Mouse (Mus musculus) left cerebral cortex, postnatal 10 days (tissue): ENCODE measurements at regions not wholly inside any gene's neighbourhood (a gene's known extent, or its start where the extent isn't known, plus 50 kb on each side); places are given as distances from the start of the nearest gene placed in this dataset. TPM values are rescaled to one million over a fixed set of nuclear protein-coding genes. Genes with fewer than 3 reads are reported as not detected.
A peak's percentile ranks its signal among the peaks of the same experiment; 100 is the strongest.

Experiments
- DNase-seq, 2 experiments: peaks; one replicate each; pipeline ENCODE4 v3.0.0; 2021 to 2022; ENCODE audit warnings: low spot score in 2 of 2, mixed read lengths in 1 of 2; ENCODE audit errors: extremely low spot score in 1 of 2
- intact Hi-C: fragments of 180-260 bp; cut with DNase I; formaldehyde crosslinking; loops from one replicate; pipeline ENCODE4 v1.15.1; 2025
- microRNA-seq: library from miRNA; unstranded; fragments of <30 nt; microRNA quantifications from one replicate; pipeline ENCODE4 v1.2.0, GENCODE M21; 2022

- intact Hi-C loops: no loop called here
- no peak for DNase-seq
Observed at GRCm38 (mm10) chr17:45194786-45195281, 238.7 kb downstream of the Cdc5l start.

- intact Hi-C loops: no loop called here
- DNase-seq: peak in 1 of 2 experiments; percentile 13
Observed at GRCm38 (mm10) chr17:45193456-45194025, 240.0 kb downstream of the Cdc5l start.

DNA sequence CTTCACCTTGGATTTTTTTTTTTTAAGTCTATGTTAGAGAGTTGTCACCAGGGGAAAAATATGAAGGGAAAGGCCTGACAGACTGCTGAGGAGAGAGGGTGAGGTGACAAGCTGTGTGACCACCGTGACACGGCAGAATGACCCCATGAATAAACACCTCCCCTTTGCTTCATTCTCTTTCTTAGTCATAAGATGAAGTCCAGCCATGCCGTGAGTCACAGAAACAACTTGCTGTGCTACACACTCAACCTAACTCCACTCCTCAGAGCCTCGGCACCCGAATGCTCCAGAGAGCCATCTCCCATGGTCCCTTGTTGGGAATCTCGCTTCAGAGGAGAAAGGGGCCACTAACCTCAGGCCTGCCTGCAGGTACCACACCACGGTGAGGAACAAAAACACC, 246.1 kb downstream of the Cdc5l start:
- no peak for DNase-seq
- intact Hi-C loops: no loop called here

DNA sequence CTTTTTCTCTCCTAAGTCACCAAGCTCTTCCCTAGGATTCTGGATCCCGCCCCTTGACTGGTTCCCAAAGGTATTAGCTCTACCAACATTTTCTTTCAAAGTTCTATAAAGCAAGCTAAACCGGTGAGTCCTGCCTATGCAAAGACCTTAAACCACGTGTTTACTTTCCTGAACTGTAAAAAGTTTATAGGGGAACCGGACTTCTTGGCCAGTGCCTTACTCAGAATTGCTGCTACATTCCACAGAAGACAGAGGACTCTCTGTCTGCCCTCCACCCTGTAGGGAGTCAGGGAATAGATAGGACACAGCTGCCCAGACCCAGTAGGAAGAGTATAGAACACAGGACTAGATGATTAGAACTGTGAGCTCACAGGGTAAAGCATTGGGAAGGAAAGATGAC, 257.2 kb downstream of the Cdc5l start:
- intact Hi-C loops: no loop called here
- no peak for DNase-seq

DNA sequence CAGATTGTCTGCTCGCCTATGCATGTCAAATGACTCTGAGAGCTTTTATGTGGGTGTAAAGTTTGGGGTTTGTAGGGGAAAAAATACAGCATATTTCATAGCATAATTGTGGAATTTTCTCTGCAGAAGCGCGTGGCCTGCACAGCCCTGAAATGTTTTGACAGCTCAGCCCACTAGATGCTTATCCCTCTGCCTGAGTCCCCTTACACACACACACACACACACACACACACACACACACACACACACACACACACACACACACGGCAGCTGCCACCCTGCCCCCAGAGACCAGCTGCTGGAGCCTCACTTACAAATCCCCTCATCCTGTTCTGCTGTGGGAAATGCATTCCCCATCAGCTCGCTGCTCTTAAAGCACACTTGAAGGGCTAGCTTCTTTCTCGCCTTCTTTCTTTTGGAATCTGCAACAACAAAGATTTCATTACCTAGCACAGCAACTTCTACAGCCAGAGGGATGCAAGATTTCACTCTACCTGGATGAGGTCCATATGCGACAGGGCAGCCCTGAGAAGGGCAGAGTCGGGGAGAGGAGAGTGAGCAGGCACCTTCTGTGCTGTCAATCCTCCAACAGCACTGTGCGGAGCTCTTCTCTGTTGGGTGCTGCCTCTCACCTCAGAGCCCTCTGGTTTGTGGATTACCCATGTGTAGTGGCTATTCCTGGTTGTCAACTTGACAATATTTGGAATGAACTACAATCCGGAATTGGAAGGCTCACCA, 264.1 kb downstream of the Cdc5l start:
- peak; percentile 42 to 51 for DNase-seq
- intact Hi-C loops: no loop called here

Small RNA genes lying in the stretch of these regions (microRNA-seq; reads per million reads assigned to microRNA genes)
- not detected for gene Gm24979
